Mouse (Mus musculus): ENCODE data around the gene Gphb5.

GRCm38 (mm10) chr12:75416681-75417080 is at the start of gene Gphb5:
- TF ChIP-seq CTCF (IDR thresholded peaks at IDR 0.05; ENCODE audit: low read depth, low read length) (no peak), GATA1 (IDR thresholded peaks at IDR 0.05; ENCODE audit: borderline replicate concordance, low read length) (no peak), TAL1 (conservative IDR thresholded peaks at IDR 0.05; ENCODE audit: low read depth, low read length) (no peak), GATA2 (IDR thresholded peaks at IDR 0.05; ENCODE audit: borderline replicate concordance, low read depth, low read length) (no peak), POLR2AphosphoS5 (IDR thresholded peaks at IDR 0.05; ENCODE audit: insufficient replicate concordance, low read depth, low read length) (no peak)

All from G1E (cell line).